Mouse (Mus musculus) adrenal gland, adult 8-10 months (tissue): ENCODE measurements around the gene Gnb1. TPM values are rescaled to one million over a fixed set of nuclear protein-coding genes. Genes with fewer than 3 reads are reported as not detected.

ENCODE experiments used
- DNase-seq: peaks from one replicate; pipeline ENCODE4 v3.0.0; 2022
- total RNA-seq, 4 experiments: library from RNA; stranded (reverse); gene quantifications; 2 replicates each; pipeline ENCODE4 v1.2.4; 2022

Gene Gnb1
- total RNA-seq, 4 experiments from 2014 or later, result 344 to 487 (median 448) TPM

DNA sequence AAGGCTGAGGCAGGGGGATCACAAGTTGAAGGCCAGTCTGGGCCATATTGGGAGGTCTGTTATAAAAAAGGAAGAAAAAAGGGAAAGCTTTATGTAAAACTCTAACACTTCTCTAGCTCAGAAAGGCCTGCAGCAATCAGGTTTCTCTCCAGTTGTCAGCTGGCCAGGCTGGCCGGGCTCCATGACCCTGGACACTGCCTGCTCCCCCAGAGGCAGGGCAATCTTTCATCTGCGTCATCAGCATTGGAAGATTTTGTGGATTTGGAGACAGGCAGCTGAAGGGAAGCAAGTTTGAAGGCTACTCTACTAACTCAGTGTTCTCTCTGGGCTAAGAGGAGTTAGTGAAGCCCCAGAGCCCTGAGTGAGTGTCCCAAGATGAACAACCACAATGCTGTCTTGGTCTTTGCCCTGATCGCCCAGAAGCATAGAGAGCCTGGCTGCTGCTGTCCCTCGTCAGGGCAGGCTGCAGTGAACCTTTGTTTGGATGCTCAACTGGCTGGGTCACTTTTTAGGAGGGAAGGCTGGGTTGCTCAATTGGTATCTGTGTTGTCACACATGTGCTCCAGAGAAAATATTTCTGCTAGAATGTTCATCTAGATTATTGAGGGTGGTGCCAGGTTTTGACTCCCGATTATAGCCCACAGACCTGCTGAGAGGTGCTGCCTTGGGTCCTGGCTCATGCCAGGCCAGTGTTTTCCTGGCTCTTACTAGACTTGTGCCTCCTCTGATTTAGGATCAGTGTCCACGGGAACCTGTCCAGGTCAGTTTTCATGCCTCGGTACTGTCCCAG is 87.4 kb downstream of the Gnb1 start:
- peak; percentile 92 for DNase-seq

DNA sequence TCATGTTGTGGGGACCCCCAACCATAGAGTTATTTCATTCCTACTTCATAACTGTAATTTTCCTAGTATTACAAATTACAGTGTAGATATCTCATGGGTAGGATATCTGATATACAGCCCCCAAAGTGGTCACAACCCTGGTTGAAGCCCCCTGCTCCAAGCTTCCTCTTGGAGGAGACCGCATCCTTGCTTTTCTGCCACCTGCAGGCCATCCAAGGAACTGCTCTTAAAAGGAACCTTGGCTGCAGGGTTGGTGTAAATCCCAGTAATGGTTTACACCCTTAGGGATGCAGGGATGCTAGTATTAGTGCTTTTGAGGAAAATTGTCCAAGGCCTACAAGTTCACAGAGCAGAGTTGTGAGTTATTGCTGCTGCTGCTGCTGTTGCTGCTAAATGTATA is 89.3 kb downstream of the Gnb1 start:
- DNase-seq, result no peak

- peak; percentile 80 for DNase-seq
Measured at GRCm38 (mm10) chr4:155582279-155582905, 91.2 kb downstream of the Gnb1 start.

DNA sequence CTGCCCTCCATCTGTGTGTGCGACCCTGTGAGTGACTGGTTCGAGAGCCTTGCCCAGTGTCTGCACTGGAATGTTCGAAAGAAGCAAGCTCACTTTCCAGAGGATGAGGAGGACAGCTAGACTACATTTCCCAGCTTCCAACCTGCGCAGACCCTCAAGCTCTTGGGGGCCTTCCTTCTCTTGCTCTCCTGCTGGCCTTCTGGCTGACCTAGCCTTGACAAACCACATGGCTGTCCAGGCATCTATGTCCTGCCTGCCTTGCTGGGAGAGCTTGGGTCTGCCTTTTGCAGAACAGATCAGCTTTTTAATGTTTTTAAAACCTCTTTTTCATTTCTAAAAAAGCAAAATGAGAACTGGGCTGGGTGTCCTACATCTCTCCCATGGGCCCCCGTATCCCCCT is 98.2 kb downstream of the Gnb1 start:
- DNase-seq, result no peak

DNA sequence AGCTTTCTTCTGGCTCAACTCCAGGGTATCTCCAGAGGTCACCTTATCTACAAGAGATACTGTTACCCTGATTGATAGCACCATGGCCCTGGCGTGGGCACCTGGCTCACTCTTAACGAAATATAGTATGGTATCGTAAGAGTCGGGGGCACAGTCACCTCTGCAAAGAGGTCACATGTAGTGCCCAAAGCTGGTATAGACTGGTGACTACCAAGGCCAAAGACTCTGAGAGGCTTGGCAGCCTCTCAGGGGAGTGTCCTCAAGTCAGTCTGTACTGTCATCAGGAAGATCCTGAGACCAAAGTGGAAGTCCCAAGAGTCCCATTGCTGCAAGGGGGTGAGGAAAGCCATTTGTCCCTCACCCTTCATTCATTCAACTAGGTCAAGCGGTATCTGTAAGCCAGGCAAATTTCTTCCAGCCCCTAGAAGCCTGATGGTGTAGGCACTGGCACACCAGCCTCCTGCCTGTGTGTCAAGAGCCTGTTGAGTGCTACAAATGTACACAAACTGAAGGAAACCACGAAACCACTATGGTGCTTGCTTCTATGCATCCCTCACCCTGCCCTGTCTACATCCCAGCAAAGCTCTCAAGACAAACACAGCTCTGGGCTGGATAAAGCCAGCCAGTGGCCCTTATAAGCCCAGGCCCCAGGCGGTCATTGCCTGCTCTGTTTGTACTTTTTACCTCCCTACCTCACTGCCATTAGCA is 100.0 kb downstream of the Gnb1 start:
- DNase-seq, result no peak

GRCm38 (mm10) chr4:155593780-155594179 is 102.6 kb downstream of the Gnb1 start:
- DNase-seq, result no peak

GRCm38 (mm10) chr4:155595777-155596176 is 104.6 kb downstream of the Gnb1 start:
- no peak for DNase-seq

- DNase-seq, result no peak
Measured at GRCm38 (mm10) chr4:155596606-155597005, 105.4 kb downstream of the Gnb1 start.

GRCm38 (mm10) chr4:155598536-155598935 is 107.4 kb downstream of the Gnb1 start:
- no peak for DNase-seq

DNA sequence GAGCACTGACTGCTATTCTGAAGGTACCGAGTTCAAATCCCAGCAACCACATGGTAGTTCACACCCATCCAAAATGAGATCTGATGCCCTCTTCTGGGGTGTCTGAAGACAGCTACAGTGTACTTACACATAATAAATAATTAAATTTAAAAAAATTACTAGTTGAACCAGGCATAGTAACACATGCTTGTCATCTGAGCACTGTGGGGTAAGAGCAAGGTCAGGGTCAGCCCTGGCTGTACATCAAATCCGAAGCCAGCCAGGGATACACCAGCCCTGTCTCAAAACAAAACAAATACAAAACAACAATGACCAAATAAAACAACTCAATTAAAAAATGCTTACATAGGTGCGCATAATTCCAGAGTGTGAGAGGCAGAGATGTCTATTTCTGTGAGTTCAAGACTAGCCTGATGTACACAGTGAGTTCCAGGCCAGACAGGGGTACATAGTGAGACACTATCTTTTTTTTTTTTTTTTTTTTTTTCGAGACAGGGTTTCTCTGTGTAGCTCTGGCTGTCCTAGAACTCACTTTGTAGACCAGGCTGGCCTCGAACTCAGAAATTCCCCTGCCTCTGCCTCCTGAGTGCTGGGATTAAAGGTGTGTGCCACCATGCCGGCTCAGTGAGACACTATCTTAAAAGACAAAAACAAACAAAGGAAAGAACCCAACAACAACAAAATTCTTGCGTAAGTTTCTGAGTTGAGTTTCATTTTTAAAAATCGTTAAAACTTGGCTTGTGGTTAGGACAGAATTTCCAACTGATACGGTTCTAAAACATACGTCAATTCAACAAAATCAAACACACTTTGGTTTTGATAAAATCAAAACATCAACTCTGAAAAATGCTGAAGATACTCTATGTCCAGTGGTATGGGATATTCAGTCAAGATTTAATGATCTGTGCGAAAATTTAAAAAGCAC is 109.0 kb downstream of the Gnb1 start:
- DNase-seq, result no peak

- DNase-seq, result peak; percentile 86
Measured at GRCm38 (mm10) chr4:155601091-155601996, 110.2 kb downstream of the Gnb1 start, which contains the start of gene Slc35e2. Gene Slc35e2, plus strand, starts transcription at chr4:155601416.

- no peak for DNase-seq
Measured at GRCm38 (mm10) chr4:155601997-155602456, 110.9 kb downstream of the Gnb1 start.

GRCm38 (mm10) chr4:155602753-155603152 is 111.6 kb downstream of the Gnb1 start:
- no peak for DNase-seq

- no peak for DNase-seq
Measured at GRCm38 (mm10) chr4:155603801-155604200, 112.6 kb downstream of the Gnb1 start.

- no peak for DNase-seq
Measured at GRCm38 (mm10) chr4:155605132-155605531, 114.0 kb downstream of the Gnb1 start.

- no peak for DNase-seq
Measured at GRCm38 (mm10) chr4:155606825-155607224, 115.7 kb downstream of the Gnb1 start.

Other genes starting within 250 kb of the Gnb1 start
- gene Faap20, start 241.6 kb upstream of the Gnb1 start, total RNA-seq, result 10 to 100 TPM; 57.4 to 70.1 (median 60.8) TPM
- gene Prkcz, start 130.0 kb upstream of the Gnb1 start, total RNA-seq, result 10 to 100 TPM in 2 of 4 experiments, 1 to 10 TPM in 2; 9.1 to 13.9 (median 11.7) TPM
- under 1 TPM in 3 of 4 experiments, not detected in 1; 0.17 to 0.40 (median 0.24) TPM for gene Gabrd, start 93.2 kb upstream of the Gnb1 start, total RNA-seq
- 1 to 10 TPM; 1.0 to 3.4 (median 1.4) TPM for gene Cfap74, start 82.2 kb upstream of the Gnb1 start, total RNA-seq
- 10 to 100 TPM in 3 of 4 experiments, 1 to 10 TPM in 1; 5.8 to 48.6 (median 27.3) TPM for gene Tmem52, start 22.2 kb upstream of the Gnb1 start, total RNA-seq
- gene Nadk, start 71.0 kb downstream of the Gnb1 start, total RNA-seq, result 100 to 1,000 TPM; 155 to 289 (median 213) TPM
- 10 to 100 TPM; 38.8 to 54.2 (median 44.9) TPM for gene Slc35e2, start 110.1 kb downstream of the Gnb1 start, total RNA-seq
- 10 to 100 TPM; 43.1 to 56.6 (median 47.3) TPM for gene Cdk11b, start 133.5 kb downstream of the Gnb1 start, total RNA-seq
- gene Gm10563, start 154.0 kb downstream of the Gnb1 start, total RNA-seq, result not detected
- gene Mmp23, start 162.0 kb downstream of the Gnb1 start, total RNA-seq, result 1 to 10 TPM; 4.8 to 8.4 (median 6.7) TPM
- gene Mib2, start 177.8 kb downstream of the Gnb1 start, total RNA-seq, result 10 to 100 TPM; 53.5 to 74.5 (median 61.5) TPM
- 10 to 100 TPM; 67.7 to 72.0 (median 69.9) TPM for gene Fndc10, start 203.0 kb downstream of the Gnb1 start, total RNA-seq
- 100 to 1,000 TPM; 106 to 127 (median 114) TPM for gene Ssu72, start 213.4 kb downstream of the Gnb1 start, total RNA-seq
- gene Tmem240, start 243.4 kb downstream of the Gnb1 start, total RNA-seq, result 1 to 10 TPM in 3 of 4 experiments, under 1 TPM in 1; 0.90 to 1.2 (median 1.1) TPM